Comparison of ENCODE assay signal across 14 mouse cellular contexts in genomic region chr10:9014810-9015505, GRCm38 (mm10).
DNase-seq lines count a peak whose midpoint lies in the region; ATAC-seq lines count a peak whose summit lies in the region.
"Had no signal": no experiment of that assay in that cellular context is flagged by ENCODE, and none has a peak within 500 bp of the region (broad histone marks: within the 10 kb centered on the region; RNA-seq: fewer than 3 reads in every experiment).

No protein-coding gene starts in this region.

- no peak overlapping the region for H3K4me2 ChIP-seq in forebrain, embryonic 15.5 days (replicated peaks)
- no peak overlapping the region for H3K4me2 ChIP-seq in stomach, embryonic 14.5 days (replicated peaks; ENCODE audit: low read depth, low read length)
- H3K4me2 ChIP-seq: hindbrain, embryonic 13.5 days; liver, embryonic 11.5 days had no signal

- H3K27me3 ChIP-seq in forebrain, embryonic 15.5 days = peaks cover 4% of the 10 kb centered on the region; the same call in 1 of the 2 replicates
- no peaks in the 10 kb centered on the region for H3K27me3 ChIP-seq in stomach, embryonic 14.5 days (ENCODE audit: control insufficient read depth, insufficient read depth, low read length)
- H3K27me3 ChIP-seq: hindbrain, embryonic 13.5 days had no signal

- ATAC-seq in forebrain, embryonic 15.5 days (replicated peaks) = peak; percentile 77
- peak; percentile 19; the same call in 1 of the 2 replicates for ATAC-seq in stomach, embryonic 14.5 days (ENCODE audit: insufficient number of reproducible peaks, insufficient read depth, low FRiP score, low read depth)

- no peak overlapping the region for H3K27ac ChIP-seq in forebrain, embryonic 15.5 days (replicated peaks)
- peak overlapping the region; percentile 74 for H3K27ac ChIP-seq in stomach, embryonic 14.5 days (ENCODE audit: low read length)
- H3K27ac ChIP-seq: hindbrain, embryonic 13.5 days had no signal

- no peaks in the 10 kb centered on the region for H3K9me3 ChIP-seq in forebrain, embryonic 15.5 days
- H3K9me3 ChIP-seq in stomach, embryonic 14.5 days (ENCODE audit: control insufficient read depth, low read depth, low read length) = no peaks in the 10 kb centered on the region
- H3K9me3 ChIP-seq: hindbrain, embryonic 13.5 days had no signal

- H3K9ac ChIP-seq in forebrain, embryonic 15.5 days (replicated peaks) = no peak overlapping the region
- no peak overlapping the region for H3K9ac ChIP-seq in stomach, embryonic 14.5 days (replicated peaks; ENCODE audit: low read depth, low read length)
- H3K9ac ChIP-seq: hindbrain, embryonic 13.5 days had no signal

- no peaks in the 10 kb centered on the region for H3K36me3 ChIP-seq in forebrain, embryonic 15.5 days
- no peaks in the 10 kb centered on the region for H3K36me3 ChIP-seq in stomach, embryonic 14.5 days (ENCODE audit: control insufficient read depth, insufficient read depth, low read length)
- H3K36me3 ChIP-seq: hindbrain, embryonic 13.5 days had no signal

- no peak overlapping the region for H3K4me3 ChIP-seq in forebrain, embryonic 15.5 days
- no peak overlapping the region for H3K4me3 ChIP-seq in stomach, embryonic 14.5 days (ENCODE audit: low read depth, low read length)
- H3K4me3 ChIP-seq: hindbrain, embryonic 13.5 days had no signal

- DNase-seq in heart, postnatal 4 days = peak; percentile 14
- no peak for DNase-seq in heart, adult 8-10 months (ENCODE audit: low spot score)
- DNase-seq in lung, postnatal 10 days = peak; percentile 12
- DNase-seq in lung, adult 18-20 months = no peak
- DNase-seq in urinary bladder, adult 18-20 months (ENCODE audit: low spot score in 2 of 2) = no peak
- no peak for DNase-seq in cerebellum, postnatal 4 days (ENCODE audit: low spot score in 2 of 2)
- DNase-seq: cerebellum, adult 2 months; kidney, adult 8-10 months; right cerebral cortex, postnatal 14 days; thymus, postnatal 14 days had no signal

- peaks cover 5% of the 10 kb centered on the region; the same call in 1 of the 2 replicates for H3K4me1 ChIP-seq in forebrain, embryonic 15.5 days
- H3K4me1 ChIP-seq in stomach, embryonic 14.5 days (ENCODE audit: control insufficient read depth, insufficient read depth, low read length) = peaks cover 14% of the 10 kb centered on the region; the same call in 1 of the 2 replicates

- WGBS in forebrain, embryonic 15.5 days = 67% methylated on average over 11 of the region's 11 CpGs
- WGBS in stomach, embryonic 14.5 days = 51% methylated on average over 11 of the region's 11 CpGs

Comparison
In these comparisons a context has a peak if more than half of its experiments do, and no peak if none do; other contexts are left out.
1. DNase-seq: peak in heart, postnatal 4 days (single experiment) and lung, postnatal 10 days (single experiment); none in heart, adult 8-10 months (single experiment), lung, adult 18-20 months (0 of 2), urinary bladder, adult 18-20 months (0 of 2) and cerebellum, postnatal 4 days (0 of 2).